8 mouse cellular contexts compared by ENCODE assay signal in the genomic region with DNA sequence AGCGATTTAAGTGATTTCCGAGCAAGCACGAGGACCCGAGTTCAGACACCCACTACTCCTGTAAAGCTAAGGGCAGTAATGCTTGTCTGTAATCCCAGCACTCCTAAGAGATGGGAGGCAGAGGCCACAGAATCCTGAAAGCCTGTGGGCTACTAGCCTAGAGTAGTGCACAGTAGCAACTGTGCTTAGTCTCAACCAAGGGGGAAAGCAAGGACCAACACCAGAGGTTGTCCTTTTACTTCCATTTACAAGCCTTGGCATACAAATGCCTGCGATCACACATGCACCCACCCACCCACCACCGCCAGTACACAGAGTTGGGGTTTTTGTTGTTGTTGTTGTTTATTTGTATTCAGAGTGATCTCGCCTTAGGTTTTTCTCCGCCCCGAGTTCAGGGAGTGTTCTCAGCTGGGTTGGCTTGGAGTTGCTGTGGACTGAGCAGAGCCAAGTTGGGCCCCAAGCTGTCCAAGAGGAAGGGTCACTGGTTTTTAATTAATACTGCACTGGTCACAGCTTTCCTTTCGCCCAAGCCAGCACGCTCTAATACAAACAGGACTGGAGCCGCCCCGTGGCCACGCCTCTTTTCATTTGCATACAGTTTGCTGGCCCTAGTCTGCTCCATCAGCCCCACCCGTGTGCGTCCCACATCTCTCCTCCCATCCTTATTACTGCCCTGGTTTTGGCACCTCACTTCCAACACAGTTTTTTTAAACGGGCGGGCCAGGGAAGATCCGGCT.
DNase-seq lines count a peak whose midpoint lies in the region; ATAC-seq and TF ChIP-seq lines count a peak whose summit lies in the region.

No protein-coding gene starts in this region.

- no peak overlapping the region for H3K9ac ChIP-seq in intestine, postnatal 0 days (ENCODE audit: low read depth, low read length)

- no peaks in the 10 kb centered on the region for H3K36me3 ChIP-seq in intestine, postnatal 0 days (ENCODE audit: control insufficient read depth, insufficient read depth)
- no peaks in the 10 kb centered on the region for H3K36me3 ChIP-seq in megakaryocyte, embryonic 14.5 days (replicated peaks; ENCODE audit: low read length)

- TF ChIP-seq CTCF in gastrocnemius, adult 2 months (IDR thresholded peaks at IDR 0.05): no peak
- TF ChIP-seq CTCF in intestine, postnatal 0 days (IDR thresholded peaks at IDR 0.05; ENCODE audit: low read depth): no peak

- H3K9me3 ChIP-seq in intestine, postnatal 0 days (ENCODE audit: control insufficient read depth): no peaks in the 10 kb centered on the region
- peaks cover under 1% of the 10 kb centered on the region; the same call in 1 of the 2 replicates for H3K9me3 ChIP-seq in megakaryocyte, embryonic 14.5 days

- H3K4me1 ChIP-seq in intestine, postnatal 0 days (replicated peaks; ENCODE audit: control insufficient read depth, insufficient read depth, low read length): no peaks in the 10 kb centered on the region
- peaks cover 7% of the 10 kb centered on the region for H3K4me1 ChIP-seq in megakaryocyte, embryonic 14.5 days

- H3K27ac ChIP-seq in gastrocnemius, adult 2 months: no peak overlapping the region
- no peak overlapping the region for H3K27ac ChIP-seq in intestine, postnatal 0 days (ENCODE audit: low read depth, low read length)

- H3K4me3 ChIP-seq in gastrocnemius, adult 2 months: peak overlapping the region; percentile 53
- H3K4me3 ChIP-seq in intestine, postnatal 0 days (ENCODE audit: low read depth, low read length): 0 out of 2 replicates have a peak overlapping the region, but pooled peaks have one; percentile 14
- H3K4me3 ChIP-seq in megakaryocyte, embryonic 14.5 days (replicated peaks): peak overlapping the region; percentile 65

- H3K4me2 ChIP-seq in intestine, postnatal 0 days (replicated peaks; ENCODE audit: low read depth): peak overlapping the region; percentile 53

- no peak for DNase-seq in gastrocnemius, adult 2 months
- no peak for DNase-seq in gastrocnemius, adult 8-10 months (ENCODE audit: low spot score in 2 of 2)
- peak; percentile 62 for DNase-seq in embryo, embryonic 10.5 days (ENCODE audit: low spot score)
- no peak for DNase-seq in cerebellum, adult 11-12 months
- no peak for DNase-seq in T-cell, adult 2 months (ENCODE audit: low spot score)

- intact Hi-C loops in gastrocnemius, adult 2 months (cut with DNase I): no loop called here

- 28% methylated on average over 19 of the region's 19 CpGs for WGBS in intestine, postnatal 0 days

- ATAC-seq in intestine, postnatal 0 days: peak; percentile 61; the same call in 1 of the 2 replicates
- no peak for ATAC-seq in erythroblast, adult 5-6 weeks (replicated peaks; ENCODE audit: low FRiP score, poor library complexity, severe bottlenecking)

- no peaks in the 10 kb centered on the region for H3K27me3 ChIP-seq in intestine, postnatal 0 days (replicated peaks; ENCODE audit: control insufficient read depth, insufficient read depth, low read length)
- H3K27me3 ChIP-seq in megakaryocyte, embryonic 14.5 days (replicated peaks): peaks cover 5% of the 10 kb centered on the region

Comparison
In these comparisons a context has a peak if more than half of its experiments do, and no peak if none do; other contexts are left out.
1. H3K4me3 ChIP-seq: peak in every context shown above with its lines; median percentile 65 in megakaryocyte, embryonic 14.5 days; 53 in gastrocnemius, adult 2 months; 14 in intestine, postnatal 0 days.